ENCODE assay signal across 28 mouse cellular contexts in genomic region chr8:70481908-70482307, GRCm38 (mm10). TPM values are rescaled to one million over a fixed set of nuclear protein-coding genes. Genes with fewer than 3 reads are reported as not detected.
DNase-seq lines count a peak whose midpoint lies in the region; ATAC-seq lines count a peak whose summit lies in the region.
"Had no signal": no experiment of that assay in that cellular context is flagged by ENCODE, and none has a peak within 500 bp of the region (broad histone marks: within the 10 kb centered on the region; RNA-seq: fewer than 3 reads in every experiment).

No protein-coding gene starts in this region.

- H3K4me2 ChIP-seq in lung, embryonic 15.5 days, result no peak overlapping the region
- no peak overlapping the region for H3K4me2 ChIP-seq in heart, embryonic 12.5 days
- H3K4me2 ChIP-seq: embryonic facial prominence, embryonic 12.5 days; forebrain, embryonic 12.5 days; hindbrain, embryonic 14.5 days; neural tube, embryonic 13.5 days had no signal

- peak; percentile 77 for ATAC-seq in frontal cortex, adult (ENCODE audit: low TSS enrichment)
- ATAC-seq in lung, embryonic 15.5 days (ENCODE audit: borderline replicate concordance, extremely low read depth, low FRiP score, low TSS enrichment), result no peak
- no peak for ATAC-seq in heart, embryonic 12.5 days (ENCODE audit: insufficient number of reproducible peaks, low FRiP score)
- ATAC-seq: inflammation-experienced regulatory T-cells, adult 6 months had no signal

- H3K27me3 ChIP-seq in lung, embryonic 15.5 days, result peaks cover 39% of the 10 kb centered on the region
- peaks cover 84% of the 10 kb centered on the region for H3K27me3 ChIP-seq in heart, embryonic 12.5 days (replicated peaks)

- 73% methylated on average over 3 of the region's 3 CpGs for WGBS in lung, embryonic 15.5 days
- 70% methylated on average over 3 of the region's 3 CpGs for WGBS in heart, embryonic 12.5 days

- H3K36me3 ChIP-seq in lung, embryonic 15.5 days, result no peaks in the 10 kb centered on the region
- no peaks in the 10 kb centered on the region for H3K36me3 ChIP-seq in heart, embryonic 12.5 days
- H3K36me3 ChIP-seq: embryonic facial prominence, embryonic 12.5 days; forebrain, embryonic 12.5 days had no signal

- no peaks in the 10 kb centered on the region for H3K9me3 ChIP-seq in lung, embryonic 15.5 days
- no peaks in the 10 kb centered on the region for H3K9me3 ChIP-seq in heart, embryonic 12.5 days (replicated peaks)
- H3K9me3 ChIP-seq: embryonic facial prominence, embryonic 12.5 days; forebrain, embryonic 12.5 days; neural tube, embryonic 13.5 days had no signal

- no peak overlapping the region for H3K9ac ChIP-seq in lung, embryonic 15.5 days
- H3K9ac ChIP-seq in heart, embryonic 12.5 days, result no peak overlapping the region
- H3K9ac ChIP-seq: embryonic facial prominence, embryonic 12.5 days; forebrain, embryonic 12.5 days; hindbrain, embryonic 14.5 days; neural tube, embryonic 13.5 days had no signal

- H3K27ac ChIP-seq in lung, embryonic 15.5 days, result peak overlapping the region; percentile 85; the same call in 1 of the 2 replicates
- H3K27ac ChIP-seq in heart, embryonic 12.5 days (ENCODE audit: poor library complexity, severe bottlenecking), result no peak overlapping the region
- H3K27ac ChIP-seq: embryonic facial prominence, embryonic 12.5 days; forebrain, embryonic 12.5 days; gastrocnemius, adult 2 months; hindbrain, embryonic 14.5 days; kidney, postnatal 0 days; neural tube, embryonic 13.5 days had no signal

- no peak for DNase-seq in frontal cortex, postnatal 25 days (ENCODE audit: low spot score in 2 of 2)
- no peak for DNase-seq in lung, postnatal 36 days
- peak; percentile 65 to 82 for DNase-seq in right cerebral cortex, postnatal 36 days (ENCODE audit: low spot score in 2 of 2)
- no peak for DNase-seq in right cerebral cortex, postnatal 25 days
- no peak for DNase-seq in thymus, postnatal 4 days
- DNase-seq: adrenal gland, postnatal 10 days; cerebellum, adult 2 months; cerebellum, postnatal 25 days; gastrocnemius, adult 2 months; heart, postnatal 4 days; kidney, adult 18-20 months; lung, postnatal 4 days; midbrain, embryonic 14.5 days; retina, postnatal 1 day; spleen, adult 18-20 months had no signal

- H3K4me3 ChIP-seq in lung, embryonic 15.5 days, result no peak overlapping the region
- H3K4me3 ChIP-seq in heart, embryonic 12.5 days, result no peak overlapping the region
- H3K4me3 ChIP-seq: embryonic facial prominence, embryonic 12.5 days; erythroblast, embryonic 14.5 days; forebrain, embryonic 12.5 days; gastrocnemius, adult 2 months; myocyte; neural tube, embryonic 13.5 days had no signal

- H3K4me1 ChIP-seq in lung, embryonic 15.5 days, result peaks cover 33% of the 10 kb centered on the region
- H3K4me1 ChIP-seq in heart, embryonic 12.5 days (replicated peaks), result peaks cover 8% of the 10 kb centered on the region

RNA-seq across cellular contexts. Expression of gene Klhl26, which starts 5.1 kb away (rescaled TPM):
- polyA plus RNA-seq in lung, embryonic 15.5 days (2015; fragmentation: Nextera tagmentation; extraction: Ambion mirVana), result 26.2 and 27.1 TPM in 2 replicates
- polyA plus RNA-seq in heart, embryonic 12.5 days (2016; fragmentation: Nextera tagmentation; extraction: Ambion mirVana), result 12.6 and 14.0 TPM in 2 replicates

RNA-seq across cellular contexts. Expression of gene Tmem59l, which starts 5.2 kb away (rescaled TPM):
- polyA plus RNA-seq in lung, embryonic 15.5 days (2015; fragmentation: Nextera tagmentation; extraction: Ambion mirVana), result 6.5 and 6.6 TPM in 2 replicates
- polyA plus RNA-seq in heart, embryonic 12.5 days (2016; fragmentation: Nextera tagmentation; extraction: Ambion mirVana), result 0.22 and 0.33 TPM in 2 replicates
- polyA plus RNA-seq: erythroblast, embryonic 14.5 days; liver, adult 2 months; liver, embryonic 16.5 days had no signal

RNA-seq across cellular contexts. Expression of gene Crlf1, which starts 11.1 kb away (rescaled TPM):
- polyA plus RNA-seq in lung, embryonic 15.5 days (2015; fragmentation: Nextera tagmentation; extraction: Ambion mirVana), result 181 and 186 TPM in 2 replicates
- 1.00 and 1.8 TPM in 2 replicates for polyA plus RNA-seq in heart, embryonic 12.5 days (2016; fragmentation: Nextera tagmentation; extraction: Ambion mirVana)
- polyA plus RNA-seq: inflammation-experienced regulatory T-cells, adult 6 months; liver, adult 2 months had no signal

RNA-seq across cellular contexts. Expression of gene Rex1bd, which starts 24.6 kb away (rescaled TPM):
- 120 and 122 TPM in 2 replicates for polyA plus RNA-seq in lung, embryonic 15.5 days (2015; fragmentation: Nextera tagmentation; extraction: Ambion mirVana)
- polyA plus RNA-seq in heart, embryonic 12.5 days (2016; fragmentation: Nextera tagmentation; extraction: Ambion mirVana), result 115 TPM in 2 replicates

RNA-seq across cellular contexts. Expression of gene Uba52, which starts 28.7 kb away (rescaled TPM):
- 909 and 953 TPM in 2 replicates for polyA plus RNA-seq in lung, embryonic 15.5 days (2015; fragmentation: Nextera tagmentation; extraction: Ambion mirVana)
- polyA plus RNA-seq in heart, embryonic 12.5 days (2016; fragmentation: Nextera tagmentation; extraction: Ambion mirVana), result 779 and 792 TPM in 2 replicates

Comparison
In these comparisons a context has a peak if more than half of its experiments do, and no peak if none do; other contexts are left out.
1. DNase-seq: peak in right cerebral cortex, postnatal 36 days (2 of 2); none in frontal cortex, postnatal 25 days (0 of 2), lung, postnatal 36 days (single experiment), right cerebral cortex, postnatal 25 days (single experiment) and thymus, postnatal 4 days (single experiment).
2. RNA of gene Crlf1, which starts 11.1 kb away (polyA plus RNA-seq): 181 to 186 TPM in lung, embryonic 15.5 days; 1.00 to 1.8 TPM in heart, embryonic 12.5 days; every median in the first group is over 10 times any median in the second.